Mouse (Mus musculus): ENCODE data around the gene 2610528A11Rik. TPM values are rescaled to one million over a fixed set of nuclear protein-coding genes. Genes with fewer than 3 reads are reported as not detected.

Gene 2610528A11Rik
- polyA plus RNA-seq (2017; shearing (Covaris generic)), result 0.74 TPM

DNA sequence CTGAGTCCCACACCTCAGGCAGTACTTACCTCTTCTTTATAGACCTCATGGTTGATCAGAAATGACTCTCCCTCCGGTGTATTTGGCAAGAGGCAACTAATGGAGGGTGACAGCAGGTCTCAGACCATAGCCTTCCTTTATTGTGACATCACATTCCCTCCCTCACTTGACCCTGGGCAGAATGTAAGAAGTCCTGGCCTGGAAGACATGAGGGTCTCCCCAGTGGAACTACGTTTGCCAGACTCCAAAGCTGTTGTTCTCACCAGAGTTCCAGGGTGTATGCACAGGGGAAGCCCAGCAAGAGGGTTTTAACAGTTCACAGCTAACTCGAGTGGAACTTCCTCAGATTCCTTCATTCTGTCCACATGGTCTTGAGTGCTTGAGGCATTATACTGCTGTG lies at the start of gene 2610528A11Rik:
Gene 2610528A11Rik, minus strand, starts transcription at position 101 of the 400 bp plus-strand sequence.

DNA sequence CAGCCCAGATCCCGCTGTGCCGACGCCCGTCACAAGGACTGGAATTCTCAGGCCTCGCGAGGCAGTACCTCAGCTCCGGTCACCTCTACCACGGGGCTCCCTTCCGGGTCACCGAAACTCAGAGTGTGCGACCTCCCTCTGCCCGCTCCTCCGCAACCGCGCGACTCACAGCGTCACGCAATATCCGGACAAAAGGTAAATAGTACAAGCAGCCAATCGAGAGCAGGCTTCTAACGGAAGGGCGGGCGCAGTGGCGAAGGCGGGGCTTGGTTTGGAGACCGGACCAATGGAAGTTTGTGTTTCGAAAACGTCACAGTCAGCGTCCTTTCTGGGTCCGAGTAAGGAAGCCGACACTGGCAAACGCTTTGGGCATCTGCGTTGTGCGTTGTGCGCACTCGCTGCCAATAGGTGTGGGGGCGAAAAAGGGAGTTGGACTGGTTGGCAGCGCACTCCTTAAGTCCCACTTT lies 21.3 kb upstream of the 2610528A11Rik start, which contains the start of gene Ghitm:
Gene Ghitm, minus strand, starts transcription at position 146 of the 467 bp plus-strand sequence.

GRCm38 (mm10) chr14:37097956-37098530 lies 15.8 kb downstream of the 2610528A11Rik start, which contains the start of gene Cdhr1:
Gene Cdhr1, minus strand, starts transcription at chr14:37098347.

DNA sequence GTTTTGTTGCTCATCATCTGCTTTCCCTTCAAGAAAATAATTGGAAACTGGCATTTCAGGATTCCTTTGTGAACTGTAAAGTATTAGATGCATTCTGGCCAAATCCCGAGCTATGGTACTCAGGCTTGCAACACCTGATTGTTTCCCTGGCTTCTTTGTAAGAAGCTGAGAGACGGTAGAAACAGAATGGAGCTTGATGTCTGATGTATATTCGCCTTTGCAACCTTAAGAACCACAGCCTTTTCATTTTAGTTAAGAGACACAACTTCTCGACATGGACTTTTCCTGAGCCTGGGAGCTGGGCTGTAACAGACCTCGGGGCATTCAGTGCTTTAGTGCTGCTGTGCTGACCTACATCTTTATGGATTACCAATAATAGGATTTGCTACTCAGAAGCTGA lies 46.2 kb downstream of the 2610528A11Rik start, which contains the start of gene Lrit2:
Gene Lrit2, plus strand, starts transcription at position 301 of the 400 bp plus-strand sequence.

Other genes starting within 250 kb of the 2610528A11Rik start
- 54.1 TPM for gene Ccser2, start 145.2 kb downstream of the 2610528A11Rik start, polyA plus RNA-seq (2017; shearing (Covaris generic))
- gene Rgr, start 65.1 kb downstream of the 2610528A11Rik start, polyA plus RNA-seq (2017; shearing (Covaris generic)), result not detected
- gene Lrit1, start 59.2 kb downstream of the 2610528A11Rik start, polyA plus RNA-seq (2017; shearing (Covaris generic)), result not detected
- gene Lrit2, start 46.1 kb downstream of the 2610528A11Rik start, polyA plus RNA-seq (2017; shearing (Covaris generic)), result not detected
- not detected for gene Cdhr1, start 15.7 kb downstream of the 2610528A11Rik start, polyA plus RNA-seq (2017; shearing (Covaris generic))
- gene Ghitm, start 21.2 kb upstream of the 2610528A11Rik start, polyA plus RNA-seq (2017; shearing (Covaris generic)), result 351 TPM

Measured in effector memory CD4-positive, alpha-beta T cell, adult 5 months (primary cell).